Mouse (Mus musculus) neural tube, embryonic 12.5 days (tissue): ENCODE measurements around the gene D630003M21Rik. TPM values are rescaled to one million over a fixed set of nuclear protein-coding genes. Genes with fewer than 3 reads are reported as not detected.

ENCODE experiments used
- ATAC-seq: fragments of 200-750 bp; cut with Nextera tagmentation; 2 replicates; pipeline ENCODE4 v1.8.0; 2017; ENCODE audit warnings: low read depth, mild to moderate bottlenecking, moderate TSS enrichment, moderate library complexity; ENCODE audit not compliant: low FRiP score
- H3K27ac ChIP-seq: fragments of 300-500 bp; sonication (generic); 2 replicates; pipeline ENCODE4 v1.5.1; 2016
- H3K27me3 ChIP-seq: fragments of 300-500 bp; sonication (generic); replicated peaks from 2 replicates; pipeline ENCODE4 v1.6.1; 2016; ENCODE audit warnings: mild to moderate bottlenecking
- H3K36me3 ChIP-seq: fragments of 300-500 bp; sonication (generic); 2 replicates; pipeline ENCODE4 v1.6.1; 2016; ENCODE audit warnings: mild to moderate bottlenecking
- H3K4me1 ChIP-seq: fragments of 300-500 bp; sonication (generic); 2 replicates; pipeline ENCODE4 v1.6.1; 2016
- H3K4me2 ChIP-seq: fragments of 300-500 bp; sonication (generic); replicated peaks from 2 replicates; pipeline ENCODE4 v1.6.1; 2016; ENCODE audit warnings: mild to moderate bottlenecking
- H3K4me3 ChIP-seq: fragments of 300-500 bp; sonication (generic); 2 replicates; pipeline ENCODE4 v1.5.1; 2016
- H3K9ac ChIP-seq: fragments of 300-500 bp; sonication (generic); 2 replicates; pipeline ENCODE4 v1.6.1; 2016; ENCODE audit warnings: mild to moderate bottlenecking
- H3K9me3 ChIP-seq: fragments of 300-500 bp; sonication (generic); 2 replicates; pipeline ENCODE4 v1.6.1; 2016; ENCODE audit warnings: mild to moderate bottlenecking
- WGBS: fragments of 180-500 bp; shearing (Covaris S2); methylation state at CpG from one replicate; pipeline ENCODE4 v1.1.7; 2016; 5-methylcytosine and 5-hydroxymethylcytosine counted together
- polyA plus RNA-seq: library from polyadenylated mRNA; unstranded; fragments of >200 nt; fragmentation: Nextera tagmentation; extraction: Ambion mirVana; gene quantifications from 2 replicates; pipeline ENCODE4 v1.2.1, GENCODE M21; 2016

D630003M21Rik gene
- polyA plus RNA-seq, 1 experiment from 2014 or later: 5.0 TPM

GRCm38 (mm10) chr2:158155615-158156014, 73.4 kb downstream of the D630003M21Rik start:
- Histone ChIP-seq H3K36me3 (0 out of 2 replicates have a peak, but pooled peaks cover 4% of the 10 kb centered on the region), H3K4me2 (no peak overlapping the region), H3K27me3 (no peaks in the 10 kb centered on the region), H3K9ac (no peak overlapping the region), H3K4me1 (peaks cover 15% of the 10 kb centered on the region; the same call in 1 of the 2 replicates), H3K4me3 (no peak overlapping the region), H3K9me3 (0 out of 2 replicates have a peak, but pooled peaks cover 4% of the 10 kb centered on the region), H3K27ac (no peak overlapping the region)
- no peak for ATAC-seq
- WGBS: 67% methylated on average over 2 of the region's 2 CpGs

- Histone ChIP-seq H3K27me3 (no peaks in the 10 kb centered on the region), H3K9me3 (0 out of 2 replicates have a peak, but pooled peaks cover 4% of the 10 kb centered on the region), H3K36me3 (0 out of 2 replicates have a peak, but pooled peaks cover 4% of the 10 kb centered on the region), H3K4me3 (no peak overlapping the region), H3K9ac (no peak overlapping the region), H3K4me1 (peaks cover 11% of the 10 kb centered on the region; the same call in 1 of the 2 replicates), H3K27ac (no peak overlapping the region), H3K4me2 (no peak overlapping the region)
- 89% methylated on average over 7 of the region's 7 CpGs for whole genome bisulfite sequencing
- no peak for ATAC-seq
Measured at GRCm38 (mm10) chr2:158155101-158155500, 73.9 kb downstream of the D630003M21Rik start.

- Histone ChIP-seq H3K4me2 (no peak overlapping the region), H3K9ac (no peak overlapping the region), H3K9me3 (0 out of 2 replicates have a peak, but pooled peaks cover 4% of the 10 kb centered on the region), H3K4me3 (no peak overlapping the region), H3K36me3 (0 out of 2 replicates have a peak, but pooled peaks cover 4% of the 10 kb centered on the region), H3K4me1 (peaks cover 7% of the 10 kb centered on the region; the same call in 1 of the 2 replicates), H3K27ac (no peak overlapping the region), H3K27me3 (no peaks in the 10 kb centered on the region)
- no peak for ATAC-seq
- WGBS: 42% methylated on average over 8 of the region's 8 CpGs
Measured at GRCm38 (mm10) chr2:158154641-158155040, 74.4 kb downstream of the D630003M21Rik start.

GRCm38 (mm10) chr2:158153728-158154343, 75.2 kb downstream of the D630003M21Rik start:
- Histone ChIP-seq H3K9me3 (0 out of 2 replicates have a peak, but pooled peaks cover 4% of the 10 kb centered on the region), H3K4me1 (peaks cover 7% of the 10 kb centered on the region; the same call in 1 of the 2 replicates), H3K27ac (no peak overlapping the region), H3K27me3 (no peaks in the 10 kb centered on the region), H3K9ac (peak overlapping the region; percentile 39; the same call in 1 of the 2 replicates), H3K4me2 (peak overlapping the region; percentile 66), H3K4me3 (peak overlapping the region; percentile 23), H3K36me3 (0 out of 2 replicates have a peak, but pooled peaks cover 4% of the 10 kb centered on the region)
- WGBS: 2% methylated on average over 22 of the region's 22 CpGs
- no peak for ATAC-seq

- peak; percentile 61 for ATAC-seq
- Histone ChIP-seq H3K36me3 (0 out of 2 replicates have a peak, but pooled peaks cover 4% of the 10 kb centered on the region), H3K4me3 (no peak overlapping the region), H3K4me1 (peaks cover 6% of the 10 kb centered on the region; the same call in 1 of the 2 replicates), H3K27me3 (no peaks in the 10 kb centered on the region), H3K9me3 (0 out of 2 replicates have a peak, but pooled peaks cover 4% of the 10 kb centered on the region), H3K9ac (no peak overlapping the region), H3K4me2 (no peak overlapping the region; the same call in none of the 2 replicates), H3K27ac (no peak overlapping the region)
- WGBS: 35% methylated on average over 6 of the region's 6 CpGs
Measured at GRCm38 (mm10) chr2:158152685-158153309, 76.2 kb downstream of the D630003M21Rik start.

- Histone ChIP-seq H3K4me2 (no peak overlapping the region), H3K36me3 (0 out of 2 replicates have a peak, but pooled peaks cover 4% of the 10 kb centered on the region), H3K27me3 (no peaks in the 10 kb centered on the region), H3K27ac (no peak overlapping the region), H3K4me1 (peaks cover 9% of the 10 kb centered on the region; the same call in 1 of the 2 replicates), H3K9me3 (0 out of 2 replicates have a peak, but pooled peaks cover 4% of the 10 kb centered on the region), H3K4me3 (no peak overlapping the region), H3K9ac (no peak overlapping the region)
- WGBS: 96% methylated on average over 3 of the region's 3 CpGs
- ATAC-seq: no peak
Measured at GRCm38 (mm10) chr2:158151077-158151476, 77.9 kb downstream of the D630003M21Rik start.

- Histone ChIP-seq H3K9me3 (0 out of 2 replicates have a peak, but pooled peaks cover 4% of the 10 kb centered on the region), H3K9ac (no peak overlapping the region), H3K27ac (no peak overlapping the region), H3K4me2 (no peak overlapping the region), H3K4me1 (peaks cover 22% of the 10 kb centered on the region), H3K36me3 (0 out of 2 replicates have a peak, but pooled peaks cover 4% of the 10 kb centered on the region), H3K27me3 (0 out of 2 replicates have a peak, but pooled peaks cover 6% of the 10 kb centered on the region), H3K4me3 (no peak overlapping the region)
- ATAC-seq: no peak
- 92% methylated on average over 8 of the region's 8 CpGs for WGBS
Measured at GRCm38 (mm10) chr2:158146971-158147370, 82.1 kb downstream of the D630003M21Rik start.

GRCm38 (mm10) chr2:158146223-158146622, 82.8 kb downstream of the D630003M21Rik start, which contains the start of gene Tgm2:
Gene Tgm2, minus strand, starts transcription at chr2:158146436.
- 0 out of 2 replicates have a peak, but pooled peaks have one; percentile 38 for ATAC-seq
- H3K27ac ChIP-seq: no peak within 1 kb of the TSS

GRCm38 (mm10) chr2:158145528-158146065, 83.4 kb downstream of the D630003M21Rik start:
- no peak for ATAC-seq
- H3K9ac ChIP-seq: no peak overlapping the region
- H3K4me3 ChIP-seq: peak overlapping the region; percentile 31; the same call in 1 of the 2 replicates

More at GRCm38 (mm10) chr2:158146223-158146622, 82.8 kb downstream of the D630003M21Rik start, which contains the start of gene Tgm2:
- H3K4me1 ChIP-seq: peaks cover 22% of the 10 kb centered on the region
- 0 out of 2 replicates have a peak, but pooled peaks cover 4% of the 10 kb centered on the region for H3K9me3 ChIP-seq
- no peak within 1 kb of the TSS for H3K9ac ChIP-seq
- H3K27me3 ChIP-seq: 0 out of 2 replicates have a peak, but pooled peaks cover 6% of the 10 kb centered on the region
- 1% methylated on average over 33 of the region's 33 CpGs for WGBS
- peak within 1 kb of the TSS; percentile 31 for H3K4me3 ChIP-seq
- H3K36me3 ChIP-seq: 0 out of 2 replicates have a peak, but pooled peaks cover 4% of the 10 kb centered on the region
- peak within 1 kb of the TSS; percentile 64 for H3K4me2 ChIP-seq

GRCm38 (mm10) chr2:158144750-158145527, 84.1 kb downstream of the D630003M21Rik start:
- ATAC-seq: no peak
- 86% methylated on average over 6 of the region's 6 CpGs for WGBS
- Histone ChIP-seq H3K4me3 (no peak overlapping the region), H3K27ac (no peak overlapping the region), H3K4me2 (no peak overlapping the region), H3K27me3 (0 out of 2 replicates have a peak, but pooled peaks cover 6% of the 10 kb centered on the region), H3K36me3 (no peaks in the 10 kb centered on the region), H3K4me1 (peaks cover 23% of the 10 kb centered on the region), H3K9ac (no peak overlapping the region), H3K9me3 (no peaks in the 10 kb centered on the region)

More at GRCm38 (mm10) chr2:158145528-158146065, 83.4 kb downstream of the D630003M21Rik start:
- H3K36me3 ChIP-seq: no peaks in the 10 kb centered on the region
- H3K9me3 ChIP-seq: no peaks in the 10 kb centered on the region
- H3K27ac ChIP-seq: no peak overlapping the region
- peaks cover 22% of the 10 kb centered on the region for H3K4me1 ChIP-seq
- H3K27me3 ChIP-seq: 0 out of 2 replicates have a peak, but pooled peaks cover 6% of the 10 kb centered on the region
- peak overlapping the region; percentile 64 for H3K4me2 ChIP-seq
- WGBS: 73% methylated on average over 5 of the region's 5 CpGs

- Histone ChIP-seq H3K27me3 (0 out of 2 replicates have a peak, but pooled peaks cover 6% of the 10 kb centered on the region), H3K27ac (no peak overlapping the region), H3K9ac (no peak overlapping the region), H3K4me3 (no peak overlapping the region), H3K4me1 (peaks cover 29% of the 10 kb centered on the region), H3K4me2 (no peak overlapping the region), H3K36me3 (no peaks in the 10 kb centered on the region), H3K9me3 (no peaks in the 10 kb centered on the region)
- WGBS: 54% methylated on average over 8 of the region's 8 CpGs
- no peak for ATAC-seq
Measured at GRCm38 (mm10) chr2:158144263-158144662, 84.8 kb downstream of the D630003M21Rik start.
